Mouse (Mus musculus) left cerebral cortex, postnatal 14 days (tissue): Measurements from ENCODE around the gene Enpp5. TPM values are rescaled to one million over a fixed set of nuclear protein-coding genes. Genes with fewer than 3 reads are reported as not detected.
A peak's percentile ranks its signal among the peaks of the same experiment; 100 is the strongest.

Experiments used
- DNase-seq, 2 experiments: peaks; one replicate each; pipeline ENCODE4 v3.0.0; 2021 to 2022; ENCODE audit warnings: low spot score in 2 of 2, mixed read lengths in 1 of 2
- intact Hi-C: fragments of 180-260 bp; cut with DNase I; formaldehyde crosslinking; loops from one replicate; pipeline ENCODE4 v1.15.1; 2025
- total RNA-seq, 2 experiments: library from RNA; stranded (reverse); gene quantifications; 2 replicates each; pipeline ENCODE4 v1.2.3; 2021

The Enpp5 gene
- total RNA-seq, 2 experiments from 2014 or later = 147 to 151 TPM

DNA sequence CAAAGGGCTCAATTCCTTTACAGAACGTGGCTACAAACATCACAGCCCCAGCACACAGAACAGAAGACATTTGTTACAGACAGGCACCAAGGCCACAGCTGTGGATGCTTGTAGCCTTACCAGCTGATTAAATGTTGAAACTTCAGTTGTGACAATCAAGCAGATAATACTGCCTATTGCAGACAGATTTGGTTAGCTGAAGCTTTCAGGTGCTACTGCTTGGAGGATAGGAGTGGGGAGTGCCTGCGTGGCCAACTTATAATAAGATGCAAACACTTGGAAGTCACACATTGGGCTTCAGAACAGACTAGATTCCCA is 811 bp upstream of the Enpp5 start:
- no peak for DNase-seq
- intact Hi-C loops = loop anchor here (5.0 kb wide), 2 partner anchors 54 to 179 kb away; no protein-coding TSS in a partner anchor

DNA sequence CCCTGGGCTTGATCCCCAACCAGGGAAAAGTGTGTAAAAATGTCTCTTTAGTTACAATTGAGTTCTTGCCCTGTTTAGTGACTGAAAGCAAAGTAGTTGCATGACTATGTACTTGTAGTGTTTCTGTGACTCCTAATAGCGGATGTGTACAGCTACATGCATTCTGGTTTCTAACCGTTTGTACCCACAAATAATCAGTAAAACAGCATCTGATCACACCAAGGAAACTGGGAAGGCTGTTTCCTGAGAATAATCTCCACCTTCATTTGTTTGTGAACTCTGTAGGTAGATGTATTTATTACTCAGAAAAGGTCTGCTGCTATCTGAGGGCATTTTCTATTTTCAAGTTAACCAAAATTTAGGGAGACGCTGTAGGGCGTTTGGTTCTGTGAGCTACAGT is 4.5 kb downstream of the Enpp5 start:
- intact Hi-C loops = no loop called here
- DNase-seq = no peak

DNA sequence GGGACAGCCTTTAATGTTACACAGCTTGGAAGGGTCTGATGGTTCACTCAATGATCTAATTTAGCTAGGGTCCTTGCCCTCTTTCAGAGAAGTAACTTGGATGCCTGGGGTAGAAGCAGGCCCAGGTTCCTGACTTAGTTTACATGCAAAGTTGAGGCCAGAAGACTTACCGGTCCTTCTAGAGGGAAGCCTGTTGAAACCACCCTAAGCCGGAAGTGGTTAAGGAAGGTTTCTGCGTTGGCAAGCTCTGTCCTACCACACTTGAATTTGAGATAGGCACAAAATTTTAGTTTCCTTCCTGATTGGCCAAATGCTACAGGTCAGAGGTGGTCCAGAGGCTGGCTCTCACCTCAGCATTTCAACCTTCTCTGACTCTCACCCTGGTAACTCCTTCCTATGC is 9.6 kb downstream of the Enpp5 start:
- no peak for DNase-seq
- intact Hi-C loops = no loop called here

DNA sequence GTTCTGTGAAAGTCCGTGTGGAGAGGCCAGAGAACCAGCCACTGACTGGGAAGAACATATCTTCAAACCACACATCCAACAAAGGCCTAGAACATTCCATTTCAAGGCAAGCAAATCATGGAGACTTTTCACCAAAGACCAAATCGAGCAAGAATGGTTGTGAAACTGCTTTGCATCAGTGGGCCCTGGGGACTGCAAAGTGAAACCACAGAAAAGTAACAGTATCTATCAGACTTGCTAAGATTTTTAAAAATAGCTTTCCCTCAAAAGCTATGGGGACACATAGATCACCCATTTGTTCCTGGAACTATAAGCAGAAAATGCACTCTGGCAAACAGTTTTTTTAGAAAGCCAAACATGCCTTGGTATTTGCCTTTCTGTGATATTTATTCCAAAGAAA is 12.3 kb downstream of the Enpp5 start:
- DNase-seq = no peak

DNA sequence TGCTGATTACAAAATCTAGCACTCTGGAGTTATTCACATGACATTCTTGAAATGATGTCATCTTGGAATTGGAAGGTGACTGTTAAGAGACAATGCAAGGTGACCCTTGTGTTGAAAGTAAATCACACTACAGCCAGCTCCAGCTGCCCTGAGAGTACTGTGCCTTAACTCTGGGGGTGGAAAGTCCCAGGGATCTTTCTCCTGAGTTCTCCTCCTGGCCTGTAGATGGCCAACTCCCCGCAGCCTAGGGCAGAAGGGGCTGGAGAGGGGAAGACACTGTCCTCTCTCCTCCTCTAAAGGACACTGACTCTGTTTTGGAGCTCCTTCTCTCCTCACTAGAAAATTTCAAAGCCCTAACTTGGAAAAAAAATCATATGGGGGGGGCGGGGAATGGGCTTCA is 12.9 kb downstream of the Enpp5 start:
- intact Hi-C loops = no loop called here
- DNase-seq = no peak

More for the DNA sequence above, 12.3 kb downstream of the Enpp5 start:
- intact Hi-C loops = no loop called here

DNA sequence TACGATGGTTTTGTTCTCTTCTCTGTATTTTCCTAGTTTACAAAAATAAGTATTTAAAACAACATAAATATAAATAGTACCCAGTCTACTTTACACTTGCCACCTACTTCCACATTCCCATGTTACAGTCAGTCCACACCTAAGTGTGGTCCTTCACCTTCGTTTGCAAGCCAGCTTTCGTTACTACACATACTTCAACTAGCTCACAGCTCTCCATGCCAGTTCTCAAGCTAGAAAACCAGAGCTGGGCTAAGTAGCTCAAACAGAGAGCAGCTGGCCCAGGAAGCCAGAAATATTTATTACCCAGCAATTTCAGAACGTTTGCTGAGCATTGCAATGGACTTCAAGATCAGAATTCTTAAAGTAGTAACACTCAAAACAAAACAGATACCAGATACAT is 21.9 kb downstream of the Enpp5 start:
- DNase-seq = no peak
- intact Hi-C loops = no loop called here

DNA sequence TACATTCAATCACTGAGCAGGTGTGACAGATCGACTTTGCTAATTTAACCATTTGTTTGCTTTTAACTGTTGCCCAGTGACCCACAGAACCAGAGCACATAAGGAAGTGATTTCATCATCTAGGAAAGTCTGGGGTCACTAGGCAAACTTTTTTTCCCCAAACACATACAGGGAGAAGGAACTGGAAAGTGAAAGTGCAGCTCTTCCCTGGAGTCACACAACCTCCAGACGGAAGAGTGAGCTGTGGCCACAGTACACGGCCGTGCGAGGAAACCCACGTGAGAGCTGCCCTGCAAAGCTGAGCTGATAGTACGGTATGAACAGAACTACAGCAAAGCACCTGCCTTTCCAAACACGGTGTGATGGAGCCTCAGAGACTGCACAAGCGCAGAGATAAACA is 22.3 kb downstream of the Enpp5 start:
- intact Hi-C loops = no loop called here
- DNase-seq = no peak

DNA sequence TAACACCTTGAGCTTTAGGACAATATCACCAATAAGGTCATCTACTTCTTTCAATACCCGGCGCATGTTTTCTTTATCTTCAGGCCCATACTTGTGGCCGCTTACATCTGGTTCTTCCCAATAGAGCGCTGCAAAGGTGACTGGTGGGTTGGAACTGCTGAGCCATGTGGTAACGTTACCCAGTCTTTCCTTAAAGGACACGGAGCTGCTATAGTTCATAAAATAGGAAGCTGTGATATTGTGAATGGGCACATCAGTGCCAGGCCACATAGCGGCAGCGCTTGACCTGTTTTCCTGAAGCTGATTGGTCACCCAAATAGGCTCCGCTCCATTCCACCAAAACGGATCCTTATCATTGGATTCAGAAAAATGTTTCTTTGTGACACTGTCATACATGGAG is 23.3 kb downstream of the Enpp5 start:
- intact Hi-C loops = no loop called here
- no peak for DNase-seq

DNA sequence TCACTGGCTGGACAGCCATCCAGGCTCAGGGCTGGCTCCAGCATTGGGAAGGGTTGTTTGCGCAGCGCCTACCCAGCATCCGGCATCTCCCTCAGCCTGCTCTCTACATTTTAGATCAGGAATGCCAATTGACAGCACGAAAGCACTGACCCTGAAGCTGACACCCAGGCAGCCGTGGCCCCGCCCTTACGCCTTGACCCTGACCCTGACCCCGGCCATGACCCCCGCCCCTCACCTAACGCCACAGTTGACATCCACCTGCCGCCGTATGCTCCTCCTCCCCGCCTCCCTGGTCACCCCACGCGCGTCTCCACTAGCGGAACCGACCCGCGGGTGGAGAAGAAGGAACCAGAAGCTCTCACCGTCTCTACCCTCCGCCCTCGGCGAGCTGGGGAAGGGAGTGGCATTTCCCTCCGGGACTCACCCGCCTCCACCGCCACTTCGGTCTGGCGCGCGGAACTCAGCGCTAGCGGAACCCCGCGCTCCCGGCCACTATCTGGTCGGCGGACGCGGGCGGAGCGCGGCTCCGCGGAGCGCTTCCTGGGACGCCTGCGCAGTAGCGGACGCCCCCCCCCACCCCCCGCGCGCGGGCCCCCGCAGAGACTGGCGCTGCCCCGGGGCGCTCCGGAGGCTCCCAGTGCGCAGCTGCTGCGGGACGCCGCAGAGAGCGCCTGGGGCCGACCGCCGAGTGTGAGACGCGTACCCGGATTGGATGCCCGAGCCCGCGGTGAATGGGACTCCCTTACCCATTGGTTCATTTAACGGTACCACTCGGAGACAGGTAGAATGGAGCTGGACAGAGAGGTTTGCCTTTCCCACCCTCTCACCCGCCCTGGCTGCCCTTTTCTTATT is 26.9 kb downstream of the Enpp5 start, which contains the start of gene Enpp4:
Enpp4 (minus strand) TSS at position 523 of the 852 bp plus-strand sequence.
- intact Hi-C loops = no loop called here
- peak; percentile 92 to 93 for DNase-seq

DNA sequence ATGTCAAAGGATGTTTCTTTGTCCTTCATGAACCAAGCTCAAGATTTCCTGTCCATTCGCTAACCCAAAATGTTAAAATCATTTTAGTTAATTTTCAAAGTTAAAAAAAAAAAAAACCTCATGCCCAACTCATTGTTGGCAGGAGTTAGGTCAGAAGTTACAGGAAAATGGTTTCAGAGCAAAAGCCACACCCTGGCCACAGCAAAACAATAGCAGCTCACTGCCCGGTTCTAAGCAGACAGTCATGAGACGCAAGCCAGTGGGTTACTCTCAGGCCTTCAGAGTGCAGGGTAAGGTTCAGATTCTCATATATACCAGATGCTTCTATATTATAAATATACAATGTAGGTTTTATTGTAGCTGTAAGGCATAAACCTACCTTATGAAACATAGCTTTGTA is 29.7 kb downstream of the Enpp5 start:
- intact Hi-C loops = no loop called here
- DNase-seq = no peak

DNA sequence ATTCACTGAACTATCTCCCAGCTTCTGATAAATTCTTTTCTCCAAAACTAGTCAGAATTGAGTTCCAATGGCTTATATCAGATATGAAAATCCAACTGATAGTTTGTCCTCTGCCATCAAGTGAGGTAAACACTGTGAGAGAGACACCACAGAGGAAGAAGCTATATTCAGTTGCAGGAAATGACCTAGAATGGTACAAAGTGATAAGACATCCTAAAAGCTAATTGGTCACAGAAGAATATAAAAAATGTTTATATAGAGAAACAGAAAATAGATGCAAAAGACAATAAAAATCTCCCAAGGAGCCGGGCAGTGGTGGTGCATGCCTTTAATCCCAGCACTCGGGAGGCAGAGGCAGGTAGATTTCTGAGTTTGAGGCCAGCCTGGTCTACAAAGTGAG is 38.0 kb downstream of the Enpp5 start:
- no peak for DNase-seq
- intact Hi-C loops = no loop called here

DNA sequence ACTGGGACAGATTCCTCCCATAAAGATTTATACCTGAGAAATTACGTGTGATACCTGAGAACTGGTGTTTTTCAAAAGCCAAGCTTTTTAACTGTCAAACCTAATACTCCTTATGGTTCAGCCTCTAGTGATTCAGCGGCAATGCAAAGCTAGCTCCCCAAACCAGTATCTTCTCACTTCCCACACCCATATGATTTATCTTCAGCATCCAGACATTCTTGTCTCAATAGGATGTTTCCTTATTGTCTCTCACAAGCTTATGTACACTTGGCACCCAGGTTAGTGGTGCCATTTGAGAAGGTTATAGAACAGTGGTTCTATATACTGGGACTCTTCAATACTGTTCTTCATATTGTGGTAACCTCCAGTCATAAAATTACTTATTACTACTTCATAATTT is 39.1 kb downstream of the Enpp5 start:
- intact Hi-C loops = no loop called here
- no peak for DNase-seq

DNA sequence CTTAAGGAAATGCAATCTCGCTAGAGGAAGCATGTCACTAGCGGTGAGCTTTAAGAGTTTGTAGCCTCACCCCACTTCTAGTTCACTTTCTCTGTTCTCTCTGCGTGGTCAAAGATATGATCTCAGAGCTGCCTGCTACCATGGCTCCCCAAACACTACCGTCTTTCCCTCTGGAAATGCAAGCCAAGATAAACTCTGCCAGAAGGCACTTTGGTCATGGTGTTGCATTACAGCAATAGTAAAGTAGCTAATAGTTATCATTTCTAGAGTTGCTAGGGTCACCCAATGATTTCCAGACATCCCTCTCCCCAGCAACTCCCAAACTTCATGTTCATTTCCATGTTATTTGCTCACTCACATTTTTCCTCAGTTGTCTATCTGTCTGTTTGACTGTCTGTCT is 39.6 kb downstream of the Enpp5 start:
- intact Hi-C loops = no loop called here
- DNase-seq = no peak

DNA sequence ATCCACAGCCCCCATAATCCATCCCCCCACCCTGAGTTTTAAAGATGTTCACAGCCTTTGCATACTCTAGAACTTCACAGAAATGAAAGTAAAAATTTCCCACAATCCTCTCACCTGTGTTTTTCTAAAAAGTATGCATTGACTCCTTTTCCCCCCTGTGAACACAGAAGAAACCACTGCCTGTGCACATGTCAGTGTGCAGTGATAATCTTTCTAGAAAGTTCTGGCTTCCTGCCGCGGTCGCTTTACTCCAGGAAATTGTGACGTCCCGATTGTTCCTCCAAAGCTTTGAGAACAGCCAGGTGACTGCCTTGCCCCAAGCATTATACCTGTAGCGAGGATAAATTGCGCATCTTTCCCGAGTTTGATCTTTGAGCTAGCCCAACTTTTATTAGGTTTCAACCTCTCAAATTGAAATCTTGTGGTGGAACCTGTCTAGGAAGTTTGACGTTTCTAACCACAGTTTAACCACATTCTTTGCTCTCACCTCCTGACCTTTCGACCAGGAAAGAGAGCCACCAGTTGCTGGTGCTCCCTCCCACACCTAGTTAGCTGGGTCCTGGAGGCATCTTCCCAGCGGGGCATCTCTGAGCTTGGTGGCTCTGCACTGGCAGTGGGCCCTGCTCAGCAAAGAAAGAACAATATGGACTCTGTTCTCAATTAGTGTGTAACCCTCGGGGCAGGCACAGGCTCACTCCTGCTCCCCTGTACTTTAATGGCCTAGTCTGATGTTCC is 42.9 kb downstream of the Enpp5 start:
- no peak for DNase-seq
- intact Hi-C loops = no loop called here

DNA sequence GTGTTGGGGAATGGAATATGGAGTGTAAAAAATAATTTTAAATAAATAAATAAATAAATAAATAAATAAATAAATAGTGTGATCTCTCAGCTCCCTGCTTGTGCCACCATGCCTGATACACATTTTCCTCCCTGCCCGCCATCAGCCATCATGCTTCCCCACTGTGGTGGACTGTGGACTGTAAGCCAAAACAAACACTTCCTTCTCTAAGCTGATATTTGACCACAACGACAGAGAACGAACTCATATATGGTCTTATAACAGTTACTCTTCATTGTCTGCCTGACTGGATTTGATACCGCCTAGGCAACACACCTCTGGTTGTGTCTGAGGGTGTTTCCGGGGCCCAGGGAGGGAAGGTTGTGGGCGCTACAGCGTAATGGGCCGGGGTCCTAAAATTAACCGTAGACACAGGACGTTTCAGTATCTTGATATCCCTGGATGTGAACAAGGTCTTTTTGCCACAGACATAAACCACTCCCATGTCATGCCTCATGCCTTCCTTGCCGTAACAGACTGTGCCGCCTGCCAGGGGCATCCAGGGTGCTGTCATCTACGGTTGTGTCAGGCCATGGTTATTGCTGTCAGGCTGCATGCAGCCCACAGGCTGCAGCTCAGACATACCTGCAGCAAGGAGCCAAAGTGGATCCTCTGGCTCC is 50.6 kb downstream of the Enpp5 start:
- intact Hi-C loops = no loop called here
- DNase-seq = no peak

DNA sequence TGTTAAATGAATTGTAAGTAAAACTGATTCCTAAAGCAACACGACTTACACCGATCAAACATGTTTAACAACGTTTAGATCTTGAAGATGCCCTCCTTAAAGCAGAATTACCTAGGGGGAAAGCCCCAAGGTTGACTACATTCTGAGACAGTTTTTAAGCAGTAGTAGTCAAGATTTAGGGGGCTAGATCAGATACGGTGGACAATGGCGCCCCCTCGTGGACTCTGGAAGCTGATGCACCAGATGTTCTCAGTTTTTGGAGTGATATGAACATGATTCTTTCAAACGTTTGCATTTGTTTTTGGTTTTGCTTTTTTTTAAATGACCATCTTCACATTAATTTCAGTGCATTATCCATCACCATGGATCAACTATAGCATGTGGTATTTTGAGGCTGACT is 51.8 kb downstream of the Enpp5 start:
- intact Hi-C loops = loop anchor here (2.0 to 5.0 kb wide), 3 partner anchors 53 to 430 kb away; partner anchors contain the start of gene Enpp5
- peak; percentile 67 to 83 for DNase-seq

DNA sequence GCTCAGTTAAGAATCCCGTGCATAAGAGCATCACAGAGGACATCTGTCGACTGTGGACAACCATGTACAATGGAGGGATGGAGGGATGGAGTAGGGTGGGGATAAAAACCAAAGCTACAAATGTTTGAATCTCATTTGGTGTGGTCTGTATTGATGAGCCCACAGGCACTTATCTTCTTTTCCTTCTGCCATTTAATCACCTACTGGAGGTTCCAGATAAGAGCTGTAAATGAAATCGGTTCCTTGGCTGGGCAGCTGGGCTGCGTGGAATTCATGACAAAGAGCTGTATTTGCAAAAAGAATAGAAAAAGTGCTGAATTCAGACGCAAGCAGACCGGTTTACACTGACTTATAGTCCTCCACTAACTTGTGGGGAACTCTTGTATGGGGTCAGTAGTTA is 55.5 kb downstream of the Enpp5 start:
- no peak for DNase-seq
- intact Hi-C loops = loop anchor here (5.0 kb wide), 2 partner anchors 57 to 252 kb away; partner anchors contain the start of gene Enpp5

DNA sequence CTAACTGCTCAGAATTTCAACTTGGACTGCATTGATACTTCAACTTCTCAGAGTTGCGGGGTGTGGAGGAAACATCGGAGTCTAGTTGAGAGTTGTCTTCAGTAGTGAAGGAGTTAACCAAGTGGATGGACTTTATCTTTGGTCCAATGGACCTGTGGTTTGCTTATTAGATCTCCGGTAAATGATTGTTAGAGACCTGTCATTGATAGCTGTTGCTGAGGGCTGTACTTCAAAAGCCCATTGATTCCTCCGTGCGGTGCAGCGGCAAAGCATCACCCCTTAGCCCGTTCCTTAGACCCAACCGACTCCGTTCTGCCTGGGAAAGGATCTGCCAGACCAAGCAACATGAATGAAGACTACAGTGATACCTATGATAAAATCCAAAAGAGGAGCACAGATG is 55.9 kb downstream of the Enpp5 start:
- DNase-seq = no peak
- intact Hi-C loops = loop anchor here (5.0 kb wide), 2 partner anchors 57 to 252 kb away; partner anchors contain the start of gene Enpp5

DNA sequence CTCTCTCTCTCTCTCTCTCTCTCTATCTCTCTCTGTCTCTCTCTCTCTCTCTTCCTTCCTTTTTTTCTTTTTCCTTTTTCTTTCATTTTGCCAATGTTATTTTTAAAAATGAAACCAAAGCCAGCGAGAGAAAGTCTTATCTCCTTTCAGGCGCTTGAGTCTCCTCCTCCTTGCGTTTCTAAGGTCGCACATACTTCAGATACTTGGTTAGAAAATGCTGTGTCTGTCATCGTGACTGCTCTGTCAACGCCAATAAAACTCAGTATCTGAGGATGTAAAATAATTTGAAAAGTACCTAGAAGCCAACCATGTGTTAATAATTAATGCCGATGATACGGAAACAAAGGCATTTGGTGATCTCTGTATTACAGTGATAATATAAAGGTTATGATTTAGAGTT is 57.4 kb downstream of the Enpp5 start:
- intact Hi-C loops = no loop called here
- no peak for DNase-seq
